Mouse (Mus musculus): ENCODE measurements around the gene Magi1. TPM values are rescaled to one million over a fixed set of nuclear protein-coding genes. Genes with fewer than 3 reads are reported as not detected.

Magi1 gene
- polyA plus RNA-seq, 1 experiment: 1.3 TPM

GRCm38 (mm10) chr6:93979241-93979640, 304.5 kb downstream of the Magi1 start:
- Histone ChIP-seq H3K27ac (ENCODE audit: control insufficient read depth, insufficient read depth, low read depth, low read length, poor library complexity) (no peak overlapping the region), H3K4me3 (replicated peaks; ENCODE audit: control insufficient read depth, low read depth, low read length) (no peak overlapping the region), H3K4me1 (ENCODE audit: control insufficient read depth, insufficient read depth, low read length) (no peaks in the 10 kb centered on the region)
- no peak for TF ChIP-seq POLR2A (IDR thresholded peaks at IDR 0.05; ENCODE audit: borderline replicate concordance, control insufficient read depth, low read depth, low read length)
- no peak for TF ChIP-seq CTCF (IDR thresholded peaks at IDR 0.05; ENCODE audit: control insufficient read depth, insufficient read depth, low read length)
- 80% methylated on average over 3 of the region's 3 CpGs for WGBS

GRCm38 (mm10) chr6:93968721-93969120, 315.0 kb downstream of the Magi1 start:
- H3K27ac ChIP-seq (ENCODE audit: control insufficient read depth, insufficient read depth, low read depth, low read length, poor library complexity): no peak overlapping the region
- no peak overlapping the region for H3K4me3 ChIP-seq (replicated peaks; ENCODE audit: control insufficient read depth, low read depth, low read length)
- H3K4me1 ChIP-seq (ENCODE audit: control insufficient read depth, insufficient read depth, low read length): no peaks in the 10 kb centered on the region
- WGBS: 79% methylated on average over 2 of the region's 2 CpGs
- TF ChIP-seq CTCF (IDR thresholded peaks at IDR 0.05; ENCODE audit: control insufficient read depth, insufficient read depth, low read length) (no peak), POLR2A (IDR thresholded peaks at IDR 0.05; ENCODE audit: borderline replicate concordance, control insufficient read depth, low read depth, low read length) (no peak)

DNA sequence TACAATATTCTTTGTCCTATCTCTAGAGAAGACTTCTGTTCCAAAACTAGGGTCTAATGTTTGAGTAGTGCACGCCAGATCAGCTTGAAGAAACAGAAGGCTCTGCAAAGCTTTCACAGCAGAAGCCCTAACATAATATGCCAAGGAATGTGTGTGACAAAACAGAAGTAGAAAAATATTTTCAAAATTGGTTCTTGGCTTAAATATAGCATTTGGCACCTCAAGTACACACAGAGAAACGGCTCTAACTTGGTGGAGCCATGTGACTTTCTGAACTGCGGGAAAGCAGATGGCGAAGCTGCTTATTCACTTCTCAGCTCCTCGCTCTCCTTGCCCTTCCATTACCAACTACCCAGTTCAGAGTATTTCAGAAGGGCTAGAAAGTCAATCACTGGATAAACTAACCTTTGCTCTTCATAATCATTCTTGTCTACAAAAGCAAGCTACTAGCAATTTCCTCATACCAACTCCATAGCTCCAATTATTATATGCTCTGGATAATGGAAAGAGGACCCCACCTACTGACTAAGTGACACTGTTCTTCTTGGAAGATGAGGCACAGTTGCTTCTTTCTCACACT, 320.9 kb downstream of the Magi1 start:
- no peaks in the 10 kb centered on the region for H3K4me1 ChIP-seq (ENCODE audit: control insufficient read depth, insufficient read depth, low read length)
- no peak overlapping the region for H3K27ac ChIP-seq (ENCODE audit: control insufficient read depth, insufficient read depth, low read depth, low read length, poor library complexity)
- H3K4me3 ChIP-seq (replicated peaks; ENCODE audit: control insufficient read depth, low read depth, low read length): no peak overlapping the region
- 69% methylated on average over 5 of the region's 5 CpGs for WGBS
- no peak for TF ChIP-seq CTCF (IDR thresholded peaks at IDR 0.05; ENCODE audit: control insufficient read depth, insufficient read depth, low read length)
- no peak for TF ChIP-seq POLR2A (IDR thresholded peaks at IDR 0.05; ENCODE audit: borderline replicate concordance, control insufficient read depth, low read depth, low read length)

DNA sequence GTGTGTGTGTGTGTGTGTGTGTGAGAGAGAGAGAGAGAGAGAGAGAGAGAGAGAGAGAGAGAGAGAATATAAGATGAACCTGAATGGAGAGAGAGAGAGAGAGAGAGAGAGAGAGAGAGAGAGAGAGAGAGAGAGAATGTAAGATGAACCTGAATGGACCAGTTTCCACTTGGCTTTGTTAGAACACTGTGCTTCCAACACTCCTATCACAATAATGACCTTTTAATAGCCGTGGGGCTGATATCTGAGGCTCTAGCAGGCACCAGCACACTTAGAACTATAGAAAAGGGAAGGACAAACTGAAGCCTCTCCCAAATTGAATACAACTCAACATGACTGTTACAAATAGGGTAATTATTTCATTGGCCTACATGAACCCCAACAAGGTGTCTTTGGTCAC, 321.9 kb downstream of the Magi1 start:
- TF ChIP-seq POLR2A (IDR thresholded peaks at IDR 0.05; ENCODE audit: borderline replicate concordance, control insufficient read depth, low read depth, low read length): no peak
- TF ChIP-seq CTCF (IDR thresholded peaks at IDR 0.05; ENCODE audit: control insufficient read depth, insufficient read depth, low read length): no peak
- WGBS: 69% methylated on average over 1 of the region's 1 CpGs
- H3K4me1 ChIP-seq (ENCODE audit: control insufficient read depth, insufficient read depth, low read length): no peaks in the 10 kb centered on the region
- H3K4me3 ChIP-seq (replicated peaks; ENCODE audit: control insufficient read depth, low read depth, low read length): no peak overlapping the region
- no peak overlapping the region for H3K27ac ChIP-seq (ENCODE audit: control insufficient read depth, insufficient read depth, low read depth, low read length, poor library complexity)

GRCm38 (mm10) chr6:93957172-93957571, 326.5 kb downstream of the Magi1 start:
- H3K4me1 ChIP-seq (ENCODE audit: control insufficient read depth, insufficient read depth, low read length): no peaks in the 10 kb centered on the region
- TF ChIP-seq CTCF (IDR thresholded peaks at IDR 0.05; ENCODE audit: control insufficient read depth, insufficient read depth, low read length): no peak
- TF ChIP-seq POLR2A (IDR thresholded peaks at IDR 0.05; ENCODE audit: borderline replicate concordance, control insufficient read depth, low read depth, low read length): no peak
- 83% methylated on average over 2 of the region's 2 CpGs for WGBS
- H3K4me3 ChIP-seq (replicated peaks; ENCODE audit: control insufficient read depth, low read depth, low read length): no peak overlapping the region
- no peak overlapping the region for H3K27ac ChIP-seq (ENCODE audit: control insufficient read depth, insufficient read depth, low read depth, low read length, poor library complexity)

DNA sequence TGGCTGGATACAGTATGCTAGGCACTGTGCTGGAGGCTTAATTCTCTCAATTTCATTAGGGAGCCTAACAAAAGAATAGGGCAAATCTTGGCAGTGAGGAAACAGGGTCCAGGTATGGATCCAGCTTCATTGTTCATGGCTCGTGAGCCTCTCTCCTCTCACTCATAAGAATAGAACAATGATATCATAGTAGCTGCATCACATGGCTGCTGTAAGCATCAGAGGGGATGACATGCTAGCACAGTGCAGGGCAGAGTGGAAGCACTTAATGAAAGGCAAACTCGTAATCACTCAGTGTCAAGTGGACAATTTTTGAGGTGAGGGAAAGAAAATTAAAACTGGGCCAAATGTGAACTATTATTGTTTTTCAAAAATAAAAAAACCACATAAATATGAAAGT, 337.1 kb downstream of the Magi1 start:
- WGBS: 78% methylated on average over 2 of the region's 2 CpGs
- no peak for TF ChIP-seq CTCF (IDR thresholded peaks at IDR 0.05; ENCODE audit: control insufficient read depth, insufficient read depth, low read length)
- TF ChIP-seq POLR2A (IDR thresholded peaks at IDR 0.05; ENCODE audit: borderline replicate concordance, control insufficient read depth, low read depth, low read length): no peak
- H3K27ac ChIP-seq (ENCODE audit: control insufficient read depth, insufficient read depth, low read depth, low read length, poor library complexity): no peak overlapping the region
- no peak overlapping the region for H3K4me3 ChIP-seq (replicated peaks; ENCODE audit: control insufficient read depth, low read depth, low read length)
- no peaks in the 10 kb centered on the region for H3K4me1 ChIP-seq (ENCODE audit: control insufficient read depth, insufficient read depth, low read length)

GRCm38 (mm10) chr6:93936359-93936758, 347.4 kb downstream of the Magi1 start:
- H3K27ac ChIP-seq (ENCODE audit: control insufficient read depth, insufficient read depth, low read depth, low read length, poor library complexity): no peak overlapping the region
- H3K4me1 ChIP-seq (ENCODE audit: control insufficient read depth, insufficient read depth, low read length): no peaks in the 10 kb centered on the region
- no peak for TF ChIP-seq CTCF (IDR thresholded peaks at IDR 0.05; ENCODE audit: control insufficient read depth, insufficient read depth, low read length)
- no peak for TF ChIP-seq POLR2A (IDR thresholded peaks at IDR 0.05; ENCODE audit: borderline replicate concordance, control insufficient read depth, low read depth, low read length)
- WGBS: 81% methylated on average over 6 of the region's 6 CpGs
- H3K4me3 ChIP-seq (replicated peaks; ENCODE audit: control insufficient read depth, low read depth, low read length): no peak overlapping the region

DNA sequence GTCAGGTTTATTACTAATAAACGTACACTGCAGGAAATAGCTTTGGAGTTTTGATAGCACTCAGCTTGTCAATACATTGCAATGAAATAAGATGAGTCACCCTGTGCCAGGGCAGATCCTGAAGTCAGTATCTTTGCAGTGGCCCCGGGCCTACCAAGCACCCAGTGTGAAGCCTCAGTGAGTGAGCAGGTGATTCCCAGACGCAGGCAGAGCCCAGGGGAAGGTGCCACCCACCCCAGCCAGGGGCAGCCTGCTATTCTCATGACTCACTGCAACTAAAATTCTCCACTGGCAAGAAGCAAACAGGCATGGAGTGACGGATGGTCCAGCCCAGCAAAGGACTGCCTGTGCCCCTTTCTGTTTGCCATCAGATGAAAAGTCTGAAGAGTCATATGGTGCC, 347.9 kb downstream of the Magi1 start:
- no peak overlapping the region for H3K4me3 ChIP-seq (replicated peaks; ENCODE audit: control insufficient read depth, low read depth, low read length)
- WGBS: 79% methylated on average over 4 of the region's 4 CpGs
- H3K4me1 ChIP-seq (ENCODE audit: control insufficient read depth, insufficient read depth, low read length): no peaks in the 10 kb centered on the region
- no peak for TF ChIP-seq POLR2A (IDR thresholded peaks at IDR 0.05; ENCODE audit: borderline replicate concordance, control insufficient read depth, low read depth, low read length)
- no peak for TF ChIP-seq CTCF (IDR thresholded peaks at IDR 0.05; ENCODE audit: control insufficient read depth, insufficient read depth, low read length)
- no peak overlapping the region for H3K27ac ChIP-seq (ENCODE audit: control insufficient read depth, insufficient read depth, low read depth, low read length, poor library complexity)

- no peaks in the 10 kb centered on the region for H3K4me1 ChIP-seq (ENCODE audit: control insufficient read depth, insufficient read depth, low read length)
- H3K4me3 ChIP-seq (replicated peaks; ENCODE audit: control insufficient read depth, low read depth, low read length): no peak overlapping the region
- TF ChIP-seq POLR2A (IDR thresholded peaks at IDR 0.05; ENCODE audit: borderline replicate concordance, control insufficient read depth, low read depth, low read length) (no peak), CTCF (IDR thresholded peaks at IDR 0.05; ENCODE audit: control insufficient read depth, insufficient read depth, low read length) (no peak)
- no peak overlapping the region for H3K27ac ChIP-seq (ENCODE audit: control insufficient read depth, insufficient read depth, low read depth, low read length, poor library complexity)
- WGBS: 54% methylated on average over 2 of the region's 2 CpGs
Measured at GRCm38 (mm10) chr6:93934700-93935099, 349.0 kb downstream of the Magi1 start.

All from bone marrow, adult 2 months (tissue).